In genomic region chr10:93833699-93834393, GRCm38 (mm10) we compare ENCODE assay signal across 9 mouse cellular contexts. TPM values are rescaled to one million over a fixed set of nuclear protein-coding genes. Genes with fewer than 3 reads are reported as not detected.
DNase-seq lines count a peak whose midpoint lies in the region; ATAC-seq and TF ChIP-seq lines count a peak whose summit lies in the region.
"Had no signal": no experiment of that assay in that cellular context is flagged by ENCODE, and none has a peak within 500 bp of the region (broad histone marks: within the 10 kb centered on the region; RNA-seq: fewer than 3 reads in every experiment).

No protein-coding gene starts in this region.

- peaks cover 0 to 3% of the 10 kb centered on the region in 2 experiments; a peak in 1 of 4 replicates for H3K36me3 ChIP-seq in MEL (ENCODE audit: control insufficient read depth in 1 of 2, insufficient read depth in 2 of 2, low read length in 2 of 2)
- H3K36me3 ChIP-seq in limb, embryonic 11.5 days (ENCODE audit: control insufficient read depth, insufficient read depth, low read length): no peaks in the 10 kb centered on the region
- H3K36me3 ChIP-seq in midbrain, embryonic 10.5 days: no peaks in the 10 kb centered on the region

- no peak overlapping the region for H3K27ac ChIP-seq in MEL (ENCODE audit: control insufficient read depth, low read depth, low read length)
- H3K27ac ChIP-seq in embryonic fibroblast, embryonic 13.5 days (ENCODE audit: insufficient read depth, low read length): no peak overlapping the region
- H3K27ac ChIP-seq in limb, embryonic 11.5 days (replicated peaks; ENCODE audit: low read depth, low read length): no peak overlapping the region
- H3K27ac ChIP-seq in midbrain, embryonic 10.5 days (replicated peaks): peak overlapping the region; percentile 95

- ATAC-seq in limb, embryonic 11.5 days (ENCODE audit: insufficient number of reproducible peaks, low FRiP score, low TSS enrichment, low read depth): peak; percentile 91
- no peak for ATAC-seq in monocyte, adult 5-6 weeks (replicated peaks; ENCODE audit: insufficient number of reproducible peaks, low FRiP score, low TSS enrichment, poor library complexity, severe bottlenecking)

- peak overlapping the region; percentile 64 for H3K9ac ChIP-seq in MEL (ENCODE audit: control insufficient read depth, low read depth, low read length, poor library complexity, severe bottlenecking)
- peak overlapping the region; percentile 14; the same call in 1 of the 2 replicates for H3K9ac ChIP-seq in limb, embryonic 11.5 days (ENCODE audit: low read length)

- DNase-seq in MEL (ENCODE audit: low read depth, low spot score): peak; percentile 68
- DNase-seq in brain, embryonic 14.5 days (ENCODE audit: low read depth): peak; percentile 84
- DNase-seq in heart, postnatal 36 days: peak; percentile 34 to 50
- peak; percentile 93 for DNase-seq in limb, embryonic 11.5 days (ENCODE audit: low spot score)
- DNase-seq in midbrain, embryonic 10.5 days (ENCODE audit: low spot score): peak; percentile 96
- DNase-seq in spleen, postnatal 14 days (ENCODE audit: low spot score in 2 of 2): peak; percentile 56 to 69

- peaks cover 11 to 27% of the 10 kb centered on the region in 2 experiments for H3K27me3 ChIP-seq in MEL (ENCODE audit: control insufficient read depth in 1 of 2, insufficient read depth in 2 of 2, low read length in 2 of 2)
- peaks cover 37% of the 10 kb centered on the region for H3K27me3 ChIP-seq in limb, embryonic 11.5 days (ENCODE audit: control insufficient read depth, insufficient read depth, low read length)
- peaks cover 60% of the 10 kb centered on the region for H3K27me3 ChIP-seq in midbrain, embryonic 10.5 days (ENCODE audit: low read depth, poor library complexity, severe bottlenecking)

- no peaks in the 10 kb centered on the region for H3K9me3 ChIP-seq in MEL (replicated peaks; ENCODE audit: insufficient read depth, low read length)
- H3K9me3 ChIP-seq in limb, embryonic 11.5 days (ENCODE audit: control insufficient read depth, low read length): no peaks in the 10 kb centered on the region
- H3K9me3 ChIP-seq in midbrain, embryonic 10.5 days (replicated peaks): no peaks in the 10 kb centered on the region

- no peak for TF ChIP-seq POLR2A in MEL (IDR thresholded peaks at IDR 0.05; ENCODE audit: control insufficient read depth in 1 of 2, insufficient read depth in 1 of 2, low read depth in 1 of 2, low read length in 2 of 2, poor library complexity in 1 of 2)
- TF ChIP-seq POLR2A in brain, embryonic 14.5 days (IDR thresholded peaks at IDR 0.05; ENCODE audit: borderline replicate concordance, extremely low read depth, insufficient read depth, insufficient read length, poor library complexity, severe bottlenecking): 0 out of 2 replicates have a peak, but pooled peaks have one; percentile 19
- no peak for TF ChIP-seq POLR2A in embryonic fibroblast, embryonic 13.5 days (IDR thresholded peaks at IDR 0.05; ENCODE audit: low read depth, low read length)

- under 1% methylated on average over 74 of the region's 75 CpGs for WGBS in limb, embryonic 11.5 days
- WGBS in midbrain, embryonic 10.5 days: under 1% methylated on average over 75 of the region's 75 CpGs

- H3K4me3 ChIP-seq in MEL (ENCODE audit: control insufficient read depth in 1 of 2, insufficient read depth in 1 of 2, low read depth in 2 of 2, low read length in 2 of 2): peak overlapping the region; percentile 78 to 92
- peak overlapping the region; percentile 55 for H3K4me3 ChIP-seq in embryonic fibroblast, embryonic 13.5 days (ENCODE audit: insufficient read depth, low read length)
- H3K4me3 ChIP-seq in limb, embryonic 11.5 days (ENCODE audit: low read depth, low read length): peak overlapping the region; percentile 64
- H3K4me3 ChIP-seq in midbrain, embryonic 10.5 days: peak overlapping the region; percentile 91

- TF ChIP-seq CTCF in MEL (IDR thresholded peaks at IDR 0.05 in 2 of 3, conservative IDR thresholded peaks at IDR 0.05 in 1 of 3; ENCODE audit: control insufficient read depth in 1 of 3, insufficient read depth in 1 of 3, low read depth in 2 of 3, low read length in 3 of 3, poor library complexity in 1 of 3, severe bottlenecking in 1 of 3): no peak
- no peak for TF ChIP-seq CTCF in brain, embryonic 14.5 days (IDR thresholded peaks at IDR 0.05; ENCODE audit: borderline replicate concordance, extremely low read depth, insufficient read depth, insufficient read length)
- TF ChIP-seq CTCF in embryonic fibroblast, embryonic 13.5 days (IDR thresholded peaks at IDR 0.05; ENCODE audit: borderline replicate concordance, insufficient read depth, low read length): no peak

- peak overlapping the region; percentile 86 for H3K4me2 ChIP-seq in limb, embryonic 11.5 days (ENCODE audit: low read depth, severe bottlenecking)

- no peak for TF ChIP-seq EP300 in MEL (IDR thresholded peaks at IDR 0.05; ENCODE audit: low read depth in 1 of 2, low read length in 2 of 2)

- no peaks in the 10 kb centered on the region for H3K79me2 ChIP-seq in MEL (ENCODE audit: control insufficient read depth, insufficient read depth, low read length, poor library complexity)

- H3K4me1 ChIP-seq in MEL (ENCODE audit: control insufficient read depth in 1 of 2, insufficient read depth in 2 of 2, low read length in 2 of 2): no peaks in the 10 kb centered on the region; a peak in 1 of 4 replicates
- no peaks in the 10 kb centered on the region for H3K4me1 ChIP-seq in embryonic fibroblast, embryonic 13.5 days (ENCODE audit: control insufficient read depth, insufficient read depth, low read length)
- no peaks in the 10 kb centered on the region; the same call in 1 of the 2 replicates for H3K4me1 ChIP-seq in limb, embryonic 11.5 days (ENCODE audit: control insufficient read depth, insufficient read depth, low read length)
- peaks cover 58% of the 10 kb centered on the region for H3K4me1 ChIP-seq in midbrain, embryonic 10.5 days

- TF ChIP-seq RAD21 in MEL (IDR thresholded peaks at IDR 0.05; ENCODE audit: low read depth, low read length): no peak

- intact Hi-C loops in heart, postnatal 36 days (cut with DNase I): no loop called here

TF ChIP-seq in MEL, 35 proteins besides CTCF, POLR2A, EP300 and RAD21:
- TF ChIP-seq SMC3 (IDR thresholded peaks at IDR 0.05; ENCODE audit: low read depth, low read length) (0 out of 2 replicates have a peak, but pooled peaks have one; percentile 3), MAX (IDR thresholded peaks at IDR 0.05; ENCODE audit: low read length) (no peak)

RNA-seq across cellular contexts. Expression of gene Usp44, which starts 2.5 kb away (rescaled TPM):
- total RNA-seq in MEL (2012; rRNA removed): 0.07 and 0.12 TPM in 2 replicates
- 1 to 10 TPM in 1 of 2 experiments, not detected in 1; 1.4 TPM for polyA plus RNA-seq in MEL (2012; ENCODE audit: insufficient read depth in 1 of 2, insufficient read length in 2 of 2, low read depth in 1 of 2, low replicate concordance in 2 of 2, missing spikeins in 1 of 2)
- 0.49 and 0.73 TPM in 2 replicates for polyA plus RNA-seq in brain, embryonic 14.5 days (2012; rRNA removed)
- 0.26 TPM in 1 of 2 replicates, not detected in the other for polyA plus RNA-seq in embryonic fibroblast, embryonic 13.5 days (2011; ENCODE audit: insufficient read length, low read depth, missing spikeins)
- not detected for total RNA-seq in heart, postnatal 36 days (2021)
- 1.3 and 1.9 TPM in 2 replicates for polyA plus RNA-seq in limb, embryonic 11.5 days (2014; fragmentation: Nextera tagmentation; extraction: Ambion mirVana)
- polyA plus RNA-seq in midbrain, embryonic 10.5 days (2016; fragmentation: Nextera tagmentation; extraction: Ambion mirVana): 21.1 and 25.7 TPM in 2 replicates
- 0.29 TPM in 1 of 3 replicates, not detected in the others for total RNA-seq in monocyte, adult 5-6 weeks (2017)
- total RNA-seq: left cerebral cortex, postnatal 36 days had no signal

Comparison
In these comparisons a context has a peak if more than half of its experiments do, and no peak if none do; other contexts are left out.
1. DNase-seq: peak in every context shown above with its lines; median percentile 96 in midbrain, embryonic 10.5 days; 93 in limb, embryonic 11.5 days; 84 in brain, embryonic 14.5 days; 68 in MEL; 62 in spleen, postnatal 14 days; 42 in heart, postnatal 36 days.